13 mouse cellular contexts compared by ENCODE assay signal in the genomic region with DNA sequence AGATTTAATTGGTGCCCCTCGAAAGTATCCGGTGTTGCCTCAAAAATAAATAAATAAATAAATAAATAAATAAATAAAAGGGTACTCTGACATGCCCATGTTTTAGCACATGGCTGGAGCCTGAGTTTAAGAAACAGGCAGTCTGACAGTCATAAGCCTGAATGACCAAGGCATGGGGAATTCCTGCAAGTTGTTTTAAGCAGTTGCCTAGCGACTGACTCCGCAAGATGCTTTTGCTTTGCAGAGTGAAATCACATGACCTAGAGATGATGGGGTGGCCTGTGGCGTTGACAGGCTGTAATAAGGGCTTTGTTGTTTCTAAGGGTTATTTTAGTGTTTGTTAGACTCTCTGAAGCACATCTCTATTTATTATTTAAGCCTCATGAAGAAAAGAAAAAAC.
A peak's percentile ranks its signal among the peaks of the same experiment; 100 is the strongest.
DNase-seq lines count a peak whose midpoint lies in the region; ATAC-seq and TF ChIP-seq lines count a peak whose summit lies in the region.
"Had no signal": no experiment of that assay in that cellular context is flagged by ENCODE, and none has a peak within 500 bp of the region (broad histone marks: within the 10 kb centered on the region; RNA-seq: fewer than 3 reads in every experiment).

No protein-coding gene starts in this region.

- H3K27ac ChIP-seq in heart, embryonic 12.5 days (ENCODE audit: poor library complexity, severe bottlenecking): no peak overlapping the region
- H3K27ac ChIP-seq in hindbrain, embryonic 14.5 days: no peak overlapping the region
- no peak overlapping the region for H3K27ac ChIP-seq in intestine, embryonic 15.5 days
- H3K27ac ChIP-seq: limb, embryonic 13.5 days; lung, embryonic 15.5 days had no signal

- no peak overlapping the region for H3K4me2 ChIP-seq in heart, embryonic 12.5 days
- no peak overlapping the region for H3K4me2 ChIP-seq in hindbrain, embryonic 14.5 days (replicated peaks)
- H3K4me2 ChIP-seq in intestine, embryonic 15.5 days (replicated peaks): no peak overlapping the region
- H3K4me2 ChIP-seq: limb, embryonic 13.5 days; lung, embryonic 15.5 days had no signal

- no peak overlapping the region for H3K9ac ChIP-seq in heart, embryonic 12.5 days
- H3K9ac ChIP-seq in hindbrain, embryonic 14.5 days: no peak overlapping the region
- no peak overlapping the region for H3K9ac ChIP-seq in intestine, embryonic 15.5 days
- H3K9ac ChIP-seq: limb, embryonic 13.5 days; lung, embryonic 15.5 days had no signal

- no peaks in the 10 kb centered on the region for H3K9me3 ChIP-seq in heart, embryonic 12.5 days (replicated peaks)
- H3K9me3 ChIP-seq in hindbrain, embryonic 14.5 days (ENCODE audit: control insufficient read depth, low read length): no peaks in the 10 kb centered on the region
- H3K9me3 ChIP-seq in intestine, embryonic 15.5 days: no peaks in the 10 kb centered on the region
- H3K9me3 ChIP-seq: limb, embryonic 13.5 days; lung, embryonic 15.5 days had no signal

- TF ChIP-seq CTCF in brain, embryonic 14.5 days (IDR thresholded peaks at IDR 0.05; ENCODE audit: borderline replicate concordance, extremely low read depth, insufficient read depth, insufficient read length): no peak

- no peaks in the 10 kb centered on the region for H3K36me3 ChIP-seq in heart, embryonic 12.5 days
- no peaks in the 10 kb centered on the region for H3K36me3 ChIP-seq in hindbrain, embryonic 14.5 days (replicated peaks; ENCODE audit: control insufficient read depth, insufficient read depth)
- no peaks in the 10 kb centered on the region for H3K36me3 ChIP-seq in intestine, embryonic 15.5 days
- H3K36me3 ChIP-seq: limb, embryonic 13.5 days; lung, embryonic 15.5 days had no signal

- WGBS in heart, embryonic 12.5 days: 67% methylated on average over 5 of the region's 5 CpGs
- WGBS in hindbrain, embryonic 14.5 days: 49% methylated on average over 5 of the region's 5 CpGs
- WGBS in intestine, embryonic 15.5 days: 73% methylated on average over 5 of the region's 5 CpGs

- H3K27me3 ChIP-seq in heart, embryonic 12.5 days (replicated peaks): no peaks in the 10 kb centered on the region
- H3K27me3 ChIP-seq in hindbrain, embryonic 14.5 days (ENCODE audit: control insufficient read depth, insufficient read depth, low read length): no peaks in the 10 kb centered on the region
- H3K27me3 ChIP-seq in intestine, embryonic 15.5 days (replicated peaks): no peaks in the 10 kb centered on the region
- H3K27me3 ChIP-seq: limb, embryonic 13.5 days; lung, embryonic 15.5 days had no signal

- DNase-seq in heart, adult 18-20 months: no peak
- peak; percentile 82 for DNase-seq in brain, embryonic 14.5 days (ENCODE audit: low read depth)
- DNase-seq in hindbrain, embryonic 14.5 days (ENCODE audit: low spot score): peak; percentile 64
- no peak for DNase-seq in kidney, postnatal 36 days
- DNase-seq in spleen, postnatal 10 days (ENCODE audit: low spot score in 2 of 2): no peak
- DNase-seq: gastrocnemius, postnatal 25 days; kidney, adult 18-20 months; spleen, adult 18-20 months had no signal

- TF ChIP-seq POLR2A in brain, embryonic 14.5 days (IDR thresholded peaks at IDR 0.05; ENCODE audit: borderline replicate concordance, extremely low read depth, insufficient read depth, insufficient read length, poor library complexity, severe bottlenecking): no peak

- peaks cover 4% of the 10 kb centered on the region for H3K4me1 ChIP-seq in heart, embryonic 12.5 days (replicated peaks)
- peaks cover 11% of the 10 kb centered on the region; the same call in 1 of the 2 replicates for H3K4me1 ChIP-seq in hindbrain, embryonic 14.5 days (replicated peaks; ENCODE audit: control insufficient read depth, insufficient read depth, low read length)
- no peaks in the 10 kb centered on the region for H3K4me1 ChIP-seq in intestine, embryonic 15.5 days (replicated peaks)
- H3K4me1 ChIP-seq: limb, embryonic 13.5 days; lung, embryonic 15.5 days had no signal

- 0 out of 2 replicates have a peak, but pooled peaks have one; percentile 42 for ATAC-seq in heart, embryonic 12.5 days (ENCODE audit: insufficient number of reproducible peaks, low FRiP score)
- ATAC-seq in hindbrain, embryonic 14.5 days (ENCODE audit: low FRiP score): peak; percentile 77; the same call in 1 of the 2 replicates
- ATAC-seq in neutrophil, adult 5-6 weeks (ENCODE audit: extremely low read depth, insufficient number of reproducible peaks, low FRiP score, poor library complexity, severe bottlenecking): 0 out of 2 replicates have a peak, but pooled peaks have one; percentile 16
- ATAC-seq in intestine, embryonic 15.5 days: no peak

- no peak overlapping the region for H3K4me3 ChIP-seq in heart, embryonic 12.5 days
- H3K4me3 ChIP-seq in hindbrain, embryonic 14.5 days (replicated peaks; ENCODE audit: low read length): no peak overlapping the region
- no peak overlapping the region for H3K4me3 ChIP-seq in intestine, embryonic 15.5 days (replicated peaks)
- H3K4me3 ChIP-seq: limb, embryonic 13.5 days; lung, embryonic 15.5 days had no signal

Comparison
In these comparisons a context has a peak if more than half of its experiments do, and no peak if none do; other contexts are left out.
1. DNase-seq: peak in brain, embryonic 14.5 days (single experiment) and hindbrain, embryonic 14.5 days (single experiment); none in heart, adult 18-20 months (0 of 2), kidney, postnatal 36 days (0 of 2) and spleen, postnatal 10 days (0 of 2).